Mouse (Mus musculus): ENCODE measurements around the gene Dhtkd1. TPM values are rescaled to one million over a fixed set of nuclear protein-coding genes. Genes with fewer than 3 reads are reported as not detected.
"Not testable (repeated sequence)": the region's sequence is repeated elsewhere in the genome, so short reads cannot be mapped to it uniquely, and the experiment has no call there.

Dhtkd1 gene
- total and polyA plus RNA-seq, 3 experiments: 1.5 to 1.6 TPM; not detected in 1

- 0 out of 2 replicates have a peak, but pooled peaks have one; percentile 15 for TF ChIP-seq ZNF384 (IDR thresholded peaks at IDR 0.05; ENCODE audit: low read depth, low read length)
- TF ChIP-seq CTCF (IDR thresholded peaks at IDR 0.05 in 2 of 3, conservative IDR thresholded peaks at IDR 0.05 in 1 of 3; ENCODE audit: control insufficient read depth in 1 of 3, insufficient read depth in 1 of 3, low read depth in 2 of 3, low read length in 3 of 3, poor library complexity in 1 of 3, severe bottlenecking in 1 of 3): peak in 2 of 3 experiments; percentile 7 to 15; a peak in 2 of 6 replicates
- H3K36me3 ChIP-seq (ENCODE audit: control insufficient read depth in 1 of 2, insufficient read depth in 2 of 2, low read length in 2 of 2): peaks cover 5 to 26% of the 10 kb centered on the region in 2 experiments
- not testable (repeated sequence) for H3K27me3 ChIP-seq (ENCODE audit: control insufficient read depth in 1 of 2, insufficient read depth in 2 of 2, low read length in 2 of 2); H3K9me3 ChIP-seq (replicated peaks; ENCODE audit: insufficient read depth, low read length); H3K4me3 ChIP-seq (ENCODE audit: control insufficient read depth in 1 of 2, insufficient read depth in 1 of 2, low read depth in 2 of 2, low read length in 2 of 2); H3K79me2 ChIP-seq (ENCODE audit: control insufficient read depth, insufficient read depth, low read length, poor library complexity); H3K4me1 ChIP-seq (ENCODE audit: control insufficient read depth in 1 of 2, insufficient read depth in 2 of 2, low read length in 2 of 2); H3K9ac ChIP-seq (ENCODE audit: control insufficient read depth, low read depth, low read length, poor library complexity, severe bottlenecking); H3K27ac ChIP-seq (ENCODE audit: control insufficient read depth, low read depth, low read length)
- peak; percentile 39 for DNase-seq (ENCODE audit: low read depth, low spot score)
Observed at GRCm38 (mm10) chr2:5963729-5964128, 21.1 kb upstream of the Dhtkd1 start.

GRCm38 (mm10) chr2:5962265-5962664 lies 19.7 kb upstream of the Dhtkd1 start:
- no peak overlapping the region for H3K27ac ChIP-seq (ENCODE audit: control insufficient read depth, low read depth, low read length)
- peaks cover 8 to 35% of the 10 kb centered on the region in 2 experiments for H3K36me3 ChIP-seq (ENCODE audit: control insufficient read depth in 1 of 2, insufficient read depth in 2 of 2, low read length in 2 of 2)
- H3K4me3 ChIP-seq (ENCODE audit: control insufficient read depth in 1 of 2, insufficient read depth in 1 of 2, low read depth in 2 of 2, low read length in 2 of 2): no peak overlapping the region
- no peak for DNase-seq (ENCODE audit: low read depth, low spot score)
- H3K79me2 ChIP-seq (ENCODE audit: control insufficient read depth, insufficient read depth, low read length, poor library complexity): peaks cover 8% of the 10 kb centered on the region; the same call in 1 of the 2 replicates
- TF ChIP-seq CTCF (IDR thresholded peaks at IDR 0.05 in 2 of 3, conservative IDR thresholded peaks at IDR 0.05 in 1 of 3; ENCODE audit: control insufficient read depth in 1 of 3, insufficient read depth in 1 of 3, low read depth in 2 of 3, low read length in 3 of 3, poor library complexity in 1 of 3, severe bottlenecking in 1 of 3) (no peak), MEF2A (IDR thresholded peaks at IDR 0.05; ENCODE audit: extremely low read depth, insufficient replicate concordance, low read depth, low read length, poor library complexity, severe bottlenecking) (no peak), NELFE (IDR thresholded peaks at IDR 0.05; ENCODE audit: low read depth, low read length) (no peak), SIN3A (IDR thresholded peaks at IDR 0.05; ENCODE audit: low read length) (no peak), MAZ (IDR thresholded peaks at IDR 0.05; ENCODE audit: low read depth, low read length) (no peak), EP300 (IDR thresholded peaks at IDR 0.05; ENCODE audit: low read depth in 1 of 2, low read length in 2 of 2) (no peak), ELF1 (IDR thresholded peaks at IDR 0.05; ENCODE audit: low read depth, low read length) (no peak), MAX (IDR thresholded peaks at IDR 0.05; ENCODE audit: low read length) (no peak), E2F4 (IDR thresholded peaks at IDR 0.05; ENCODE audit: borderline replicate concordance, low read depth, low read length) (no peak), NRF1 (IDR thresholded peaks at IDR 0.05; ENCODE audit: insufficient read depth, low read depth, low read length, poor library complexity, severe bottlenecking) (no peak), ETS1 (IDR thresholded peaks at IDR 0.05; ENCODE audit: low read depth, low read length) (no peak), MYB (IDR thresholded peaks at IDR 0.05; ENCODE audit: low read depth, low read length) (no peak)
- no peaks in the 10 kb centered on the region for H3K27me3 ChIP-seq (ENCODE audit: control insufficient read depth in 1 of 2, insufficient read depth in 2 of 2, low read length in 2 of 2)
- peaks cover 0 to 3% of the 10 kb centered on the region in 2 experiments; a peak in 1 of 4 replicates for H3K4me1 ChIP-seq (ENCODE audit: control insufficient read depth in 1 of 2, insufficient read depth in 2 of 2, low read length in 2 of 2)
- no peak overlapping the region for H3K9ac ChIP-seq (ENCODE audit: control insufficient read depth, low read depth, low read length, poor library complexity, severe bottlenecking)
- no peaks in the 10 kb centered on the region for H3K9me3 ChIP-seq (replicated peaks; ENCODE audit: insufficient read depth, low read length)

- Histone ChIP-seq H3K27ac (ENCODE audit: control insufficient read depth, low read depth, low read length) (no peak overlapping the region), H3K27me3 (ENCODE audit: control insufficient read depth in 1 of 2, insufficient read depth in 2 of 2, low read length in 2 of 2) (no peaks in the 10 kb centered on the region), H3K9me3 (replicated peaks; ENCODE audit: insufficient read depth, low read length) (no peaks in the 10 kb centered on the region), H3K9ac (ENCODE audit: control insufficient read depth, low read depth, low read length, poor library complexity, severe bottlenecking) (no peak overlapping the region), H3K4me1 (ENCODE audit: control insufficient read depth in 1 of 2, insufficient read depth in 2 of 2, low read length in 2 of 2) (peaks cover 3 to 4% of the 10 kb centered on the region in 2 experiments; a peak in 3 of 4 replicates), H3K36me3 (ENCODE audit: control insufficient read depth in 1 of 2, insufficient read depth in 2 of 2, low read length in 2 of 2) (peaks cover 21 to 36% of the 10 kb centered on the region in 2 experiments), H3K4me3 (ENCODE audit: control insufficient read depth in 1 of 2, insufficient read depth in 1 of 2, low read depth in 2 of 2, low read length in 2 of 2) (no peak overlapping the region), H3K79me2 (ENCODE audit: control insufficient read depth, insufficient read depth, low read length, poor library complexity) (peaks cover 21% of the 10 kb centered on the region)
- TF ChIP-seq JUND (IDR thresholded peaks at IDR 0.05; ENCODE audit: low read depth, low read length) (no peak), BHLHE40 (IDR thresholded peaks at IDR 0.05; ENCODE audit: borderline replicate concordance, low read depth, low read length) (no peak), EP300 (IDR thresholded peaks at IDR 0.05; ENCODE audit: low read depth in 1 of 2, low read length in 2 of 2) (peak; percentile 19 to 42; a peak in 1 of 4 replicates), RAD21 (IDR thresholded peaks at IDR 0.05; ENCODE audit: low read depth, low read length) (no peak), ELF1 (IDR thresholded peaks at IDR 0.05; ENCODE audit: low read depth, low read length) (peak; percentile 40; the same call in 1 of the 2 replicates)
- DNase-seq (ENCODE audit: low read depth, low spot score): peak; percentile 38
Observed at GRCm38 (mm10) chr2:5957705-5958104, 15.1 kb upstream of the Dhtkd1 start.
